Mouse (Mus musculus): ENCODE measurements around the gene Sumo1.
"Not testable (repeated sequence)": the region's sequence is repeated elsewhere in the genome, so short reads cannot be mapped to it uniquely, and the experiment has no call there.

Sumo1 gene

GRCm38 (mm10) chr1:59633056-59633455 is 37.6 kb downstream of the Sumo1 start:
- DNase-seq, result peak; percentile 30

DNA sequence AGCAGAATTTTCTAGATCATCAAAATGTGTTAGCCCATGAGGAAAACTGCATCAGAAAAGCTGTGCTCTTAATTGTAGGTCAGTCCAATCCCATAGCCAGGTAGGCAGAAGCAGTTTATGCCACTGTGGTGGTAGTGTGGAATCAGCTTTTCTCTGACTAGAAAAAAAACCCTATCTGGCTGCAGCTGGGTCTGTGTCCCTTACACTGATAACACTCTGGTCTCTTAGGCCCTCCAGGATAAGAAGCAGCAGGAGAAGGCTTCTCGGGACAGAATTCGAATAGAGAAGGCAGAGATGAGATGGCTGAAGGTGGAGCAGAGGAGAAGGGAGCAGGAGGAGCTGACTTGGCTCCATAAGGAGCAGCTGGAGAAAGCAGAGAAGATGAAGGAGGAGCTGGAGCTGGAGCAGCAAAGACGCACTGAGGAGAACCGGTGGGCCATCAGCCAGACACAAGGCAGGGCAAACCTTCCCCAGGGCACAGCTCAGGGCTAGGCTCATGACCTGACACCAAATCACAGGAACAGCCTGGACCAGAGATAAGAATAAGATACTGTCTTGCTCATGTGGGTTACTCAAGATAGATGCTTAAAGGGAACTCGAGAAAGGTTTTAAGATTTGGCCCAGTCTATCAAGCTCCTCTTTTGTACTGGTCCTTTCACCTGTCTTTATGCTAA is 38.5 kb downstream of the Sumo1 start:
- no peak for DNase-seq

DNA sequence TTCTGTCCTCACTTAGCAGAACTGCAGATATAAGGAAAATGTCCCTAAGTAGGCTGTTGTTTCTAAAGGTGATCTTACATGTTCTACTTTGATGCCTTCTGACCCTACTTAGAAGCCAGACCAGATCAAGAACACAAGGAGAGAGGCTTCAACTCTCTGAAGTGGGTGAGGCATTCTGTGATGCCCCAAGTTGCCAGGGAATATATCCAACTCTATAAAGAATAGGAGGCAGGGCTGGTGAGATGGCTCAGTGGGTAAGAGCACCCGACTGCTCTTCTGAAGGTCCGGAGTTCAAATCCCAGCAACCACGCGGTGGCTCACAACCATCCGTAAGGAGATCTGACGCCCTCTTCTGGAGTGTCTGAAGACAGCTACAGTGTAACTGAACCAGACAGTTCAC is 40.3 kb downstream of the Sumo1 start:
- not testable (repeated sequence) for DNase-seq

GRCm38 (mm10) chr1:59629194-59629593 is 41.4 kb downstream of the Sumo1 start:
- DNase-seq, result no peak

DNA sequence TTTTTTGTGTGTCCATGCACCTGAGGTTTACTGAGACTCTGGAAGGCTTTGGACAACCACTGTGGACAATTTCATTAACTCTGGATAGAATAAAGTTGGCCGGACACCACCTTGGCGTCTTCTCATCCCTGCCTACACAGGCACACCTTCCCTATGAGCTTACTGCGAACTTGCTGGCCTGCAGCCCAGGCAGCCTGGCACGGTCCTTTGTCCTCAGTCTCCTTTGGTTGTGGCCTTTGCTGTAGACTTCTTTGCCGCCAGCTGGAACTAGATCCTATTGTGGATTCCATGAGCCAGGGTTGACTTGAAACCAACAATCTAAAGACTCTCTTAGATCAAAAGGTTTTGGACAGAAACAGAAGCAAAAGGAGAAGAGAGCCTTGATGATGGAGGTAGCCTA is 45.2 kb downstream of the Sumo1 start:
- DNase-seq, result no peak

DNA sequence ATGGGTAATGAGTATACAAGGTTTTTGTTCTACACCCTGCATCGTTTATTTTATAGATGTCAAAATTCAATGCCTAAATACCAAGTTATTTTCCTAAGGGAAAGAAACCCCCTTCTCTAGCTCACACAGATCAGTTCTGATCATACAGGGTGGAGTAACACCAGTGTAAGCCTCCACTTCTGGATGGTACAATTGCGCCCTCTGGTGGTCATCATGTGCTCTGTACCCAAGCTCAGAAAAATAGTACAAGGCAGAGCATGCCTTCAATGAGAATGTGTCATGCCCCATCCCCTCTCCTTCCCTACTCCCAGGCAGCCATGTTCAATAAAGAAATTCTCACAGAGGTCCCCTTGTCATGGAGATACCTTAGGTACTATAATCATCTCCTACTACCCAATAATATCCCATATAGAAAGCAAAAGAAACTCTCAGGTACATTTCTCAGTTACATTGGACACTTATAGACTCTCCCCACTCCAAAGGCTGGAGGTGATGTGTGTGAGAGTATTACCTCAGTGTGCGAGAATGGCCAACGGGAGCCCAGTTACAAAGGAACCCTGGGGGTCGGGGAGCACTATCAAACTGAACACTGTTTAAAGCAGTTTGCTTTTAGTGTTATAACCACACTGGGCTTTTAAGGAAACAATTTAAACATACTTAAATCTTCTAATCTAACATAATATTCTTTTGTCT is 47.2 kb downstream of the Sumo1 start:
- peak; percentile 85 for DNase-seq

- no peak for DNase-seq
These were observed 51.4 kb downstream of the Sumo1 start for GRCm38 (mm10) chr1:59619201-59619600.

GRCm38 (mm10) chr1:59615021-59615420 is 55.6 kb downstream of the Sumo1 start:
- no peak for DNase-seq

DNA sequence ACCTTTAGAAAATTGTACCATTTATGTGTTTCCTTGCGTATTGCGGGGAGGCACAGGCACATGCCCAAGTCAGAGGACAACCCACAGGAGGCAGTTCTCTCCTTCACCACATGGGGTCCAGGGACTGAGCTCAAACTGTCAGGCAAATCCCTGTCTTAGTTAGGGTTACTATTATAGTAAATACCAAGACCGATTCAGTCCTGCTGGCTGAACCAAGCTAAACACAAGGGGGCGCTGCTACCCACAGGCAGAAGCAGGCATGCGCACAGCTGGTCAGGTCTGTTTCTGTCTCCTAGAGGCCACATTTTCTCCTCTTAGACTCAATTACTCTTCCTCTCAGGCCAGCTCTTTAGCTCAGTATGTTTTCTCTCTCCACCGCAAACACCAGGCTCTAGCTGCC is 56.8 kb downstream of the Sumo1 start:
- peak; percentile 80 for DNase-seq

GRCm38 (mm10) chr1:59610929-59611328 is 59.7 kb downstream of the Sumo1 start:
- DNase-seq, result no peak

GRCm38 (mm10) chr1:59609896-59610295 is 60.7 kb downstream of the Sumo1 start:
- DNase-seq, result peak; percentile 82

- peak; percentile 44 for DNase-seq
These were observed 61.2 kb downstream of the Sumo1 start for GRCm38 (mm10) chr1:59609458-59609857.

DNA sequence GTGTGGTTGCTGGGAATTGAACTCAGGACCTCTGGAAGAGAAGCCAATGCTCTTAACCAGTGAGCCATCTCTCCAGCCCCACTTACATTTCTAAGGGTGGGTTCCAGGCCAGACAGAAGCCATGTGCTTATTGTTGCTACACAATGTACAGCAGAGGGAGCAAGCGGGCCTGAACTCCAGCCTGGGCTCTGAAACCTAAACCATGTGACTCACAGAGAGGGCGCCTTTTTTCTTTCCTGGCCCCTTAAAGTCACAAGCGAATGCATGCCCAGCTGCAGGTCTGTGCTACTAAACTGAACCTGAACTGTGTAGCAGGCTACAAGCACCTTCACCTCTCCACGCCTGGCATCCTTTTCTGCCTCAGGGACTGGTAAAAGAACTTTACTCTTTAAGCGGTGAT is 61.7 kb downstream of the Sumo1 start:
- DNase-seq, result no peak

- no peak for DNase-seq
These were observed 62.4 kb downstream of the Sumo1 start for GRCm38 (mm10) chr1:59608125-59608762.

DNA sequence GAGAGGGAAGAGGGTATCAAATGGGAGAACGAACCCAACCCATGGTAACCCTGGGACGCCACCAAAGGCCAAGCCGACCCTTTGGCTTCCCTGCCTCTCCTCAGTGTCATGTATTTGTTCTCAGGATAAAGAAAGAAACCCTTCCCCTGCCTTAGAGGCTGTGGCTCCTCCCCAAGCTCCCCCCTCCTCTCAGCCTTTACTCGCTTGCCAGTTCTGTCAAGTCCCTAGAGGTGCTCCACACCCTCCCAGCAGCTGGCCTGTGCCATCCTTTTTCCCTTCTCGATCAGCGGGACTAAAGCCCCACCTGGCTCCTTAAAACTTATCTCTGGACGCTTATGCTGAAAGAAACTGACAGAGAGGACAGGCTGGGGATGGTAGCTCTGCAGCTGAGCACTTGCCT is 63.6 kb downstream of the Sumo1 start:
- DNase-seq, result no peak

GRCm38 (mm10) chr1:59606479-59606878 is 64.2 kb downstream of the Sumo1 start:
- no peak for DNase-seq

DNA sequence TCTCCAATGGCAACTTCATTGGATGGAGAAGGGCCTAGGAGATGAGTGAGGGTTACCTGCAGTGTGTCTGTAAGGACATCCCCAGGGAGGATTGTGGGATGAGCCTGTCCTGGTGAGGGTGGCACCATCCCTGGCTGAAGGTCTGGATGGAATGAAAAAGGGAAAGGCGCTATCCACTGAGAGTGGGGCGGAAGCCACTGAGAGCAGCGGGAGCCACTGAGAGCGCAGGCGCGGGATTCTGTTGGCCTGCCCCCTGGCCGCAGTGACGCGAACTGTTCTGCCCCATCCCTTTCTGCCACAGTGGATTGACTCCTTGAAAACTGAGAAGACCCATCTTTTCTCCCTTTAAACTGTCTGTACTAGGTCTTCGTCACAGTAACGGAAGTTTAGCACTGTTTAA is 66.7 kb downstream of the Sumo1 start:
- no peak for DNase-seq

DNA sequence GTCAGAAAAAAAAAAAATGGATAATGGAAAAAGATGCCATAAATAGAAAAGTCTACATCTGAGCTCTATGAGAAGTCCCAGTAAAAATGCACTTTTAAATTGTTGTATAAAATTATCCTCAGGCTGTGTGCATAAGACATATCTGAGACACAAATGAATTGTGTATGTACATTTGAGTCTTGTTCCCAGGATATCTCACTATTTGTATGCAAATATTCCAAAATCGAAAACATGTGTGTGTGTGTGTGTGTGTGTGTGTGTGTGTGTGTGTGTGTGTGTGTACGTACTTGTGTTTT is 67.3 kb downstream of the Sumo1 start:
- DNase-seq, result no peak

GRCm38 (mm10) chr1:59602531-59603416 is 67.9 kb downstream of the Sumo1 start:
- no peak for DNase-seq

DNA sequence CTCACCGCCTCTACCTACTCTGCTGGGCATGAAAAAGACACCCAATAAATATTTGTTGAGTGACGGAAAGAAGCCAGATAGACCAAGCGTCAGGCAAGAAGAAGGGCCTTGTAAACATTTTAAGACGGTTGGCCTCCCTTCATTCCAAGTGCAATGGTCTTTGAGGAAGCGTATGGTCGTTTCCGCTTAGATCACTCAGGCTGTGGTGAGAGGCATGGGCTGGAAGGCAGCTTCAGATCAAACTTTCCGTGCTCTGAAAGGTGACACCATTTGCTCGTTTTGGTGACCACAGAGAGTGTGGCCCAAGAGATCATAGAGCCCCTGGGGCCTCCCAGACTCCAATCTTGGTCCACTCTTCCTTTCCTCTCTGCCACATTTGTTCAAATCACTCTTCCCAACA is 75.0 kb downstream of the Sumo1 start:
- DNase-seq, result no peak

DNA sequence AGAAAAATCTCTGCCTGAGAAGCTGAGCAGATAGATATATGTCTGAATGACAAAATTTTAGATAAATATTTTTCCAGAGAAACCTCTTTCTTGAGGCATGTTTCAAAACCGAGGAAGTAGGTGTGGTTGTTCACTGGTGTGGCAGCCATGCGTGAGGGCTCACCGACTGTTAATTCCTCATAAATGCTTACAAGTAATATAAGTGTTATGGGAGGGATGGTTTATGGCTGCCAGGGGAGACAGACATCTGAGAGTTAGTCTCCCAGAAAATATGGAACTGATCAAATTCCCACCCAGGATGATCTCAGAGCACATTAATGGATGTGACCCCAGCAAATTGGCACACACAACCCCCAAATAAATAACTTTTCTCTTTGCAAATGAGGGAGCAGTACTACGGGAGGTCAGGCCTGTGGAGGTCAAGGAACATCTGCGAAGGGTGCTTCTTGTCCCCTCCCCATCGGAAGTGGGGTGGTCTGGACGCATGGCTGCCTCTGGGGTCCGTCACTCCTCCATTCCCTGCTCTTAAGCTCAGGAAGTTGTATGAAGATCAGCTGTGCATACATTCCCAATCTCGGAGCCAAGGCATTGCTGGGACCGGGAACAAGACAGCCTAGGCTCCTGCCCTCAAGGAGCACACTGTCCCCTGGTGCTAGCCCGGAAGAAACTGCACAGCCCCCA is 75.9 kb downstream of the Sumo1 start:
- peak; percentile 72 for DNase-seq

DNA sequence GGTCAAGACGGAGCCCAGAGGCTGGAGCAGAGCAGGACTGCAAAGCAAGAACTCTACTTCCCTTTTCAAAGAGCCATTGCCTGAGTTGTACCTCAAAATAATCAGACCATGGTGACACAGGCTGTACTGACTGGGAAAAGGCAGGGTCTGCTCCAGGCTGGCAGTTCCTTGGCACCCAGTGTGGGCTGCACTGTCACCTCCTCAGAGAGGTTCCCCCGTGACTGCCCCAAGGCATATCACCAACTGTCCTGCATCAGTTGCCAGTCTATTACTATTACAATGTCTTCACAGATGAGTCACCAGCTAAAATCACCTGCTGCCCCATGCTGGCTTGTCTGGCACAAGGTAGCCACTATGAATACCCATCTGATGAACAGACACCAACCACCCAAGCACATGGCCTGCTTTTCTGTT is 77.0 kb downstream of the Sumo1 start:
- DNase-seq, result no peak

- no peak for DNase-seq
These were observed 77.8 kb downstream of the Sumo1 start for GRCm38 (mm10) chr1:59592876-59593275.
